Mouse (Mus musculus) ES-Bruce4 (cell line): Measurements from ENCODE around the gene Sox15.

Experiments
- CTCF ChIP-seq: IDR thresholded peaks from one replicate; pipeline ENCODE4 v1.8.1; 2011; ENCODE audit warnings: low read depth, low read length
- EP300 ChIP-seq: IDR thresholded peaks from 2 replicates; pipeline ENCODE4 v1.6.1; 2011; ENCODE audit warnings: low read depth, low read length; ENCODE audit not compliant: insufficient read depth
- POLR2A ChIP-seq: IDR thresholded peaks from one replicate; pipeline ENCODE4 v1.8.1; 2011; ENCODE audit warnings: low read length; ENCODE audit not compliant: insufficient read depth

GRCm38 (mm10) chr11:69687061-69687460 is 31.9 kb downstream of the Sox15 start:
- TF ChIP-seq POLR2A (no peak), EP300 (no peak), CTCF (no peak)
